Mouse (Mus musculus): ENCODE data around the gene Cd72.

Cd72 gene

GRCm38 (mm10) chr4:43400976-43401375, 53.5 kb downstream of the Cd72 start:
- no peak for DNase-seq (ENCODE audit: low spot score)

GRCm38 (mm10) chr4:43399391-43400131, 54.9 kb downstream of the Cd72 start:
- DNase-seq (ENCODE audit: low spot score) = no peak

- DNase-seq (ENCODE audit: low spot score) = no peak
Measured at GRCm38 (mm10) chr4:43398829-43399331, 55.5 kb downstream of the Cd72 start.

GRCm38 (mm10) chr4:43398014-43398413, 56.4 kb downstream of the Cd72 start:
- no peak for DNase-seq (ENCODE audit: low spot score)

Measured in ovary, postnatal 14 days (tissue).